Mouse (Mus musculus) 3T3-L1 (cell line): Measurements from ENCODE around the gene Gm45713.
"Not testable (repeated sequence)": the region's sequence is repeated elsewhere in the genome, so short reads cannot be mapped to it uniquely, and the experiment has no call there.

ENCODE experiments used
- DNase-seq: peaks from one replicate; pipeline ENCODE4 v3.0.0-alpha.2; 2015; ENCODE audit warnings: low read depth, low spot score

The Gm45713 gene

GRCm38 (mm10) chr7:45098541-45099240 lies 37.3 kb downstream of the Gm45713 start:
- DNase-seq, result peak; percentile 60

- no peak for DNase-seq
Observed at GRCm38 (mm10) chr7:45097479-45097878, 38.6 kb downstream of the Gm45713 start.

DNA sequence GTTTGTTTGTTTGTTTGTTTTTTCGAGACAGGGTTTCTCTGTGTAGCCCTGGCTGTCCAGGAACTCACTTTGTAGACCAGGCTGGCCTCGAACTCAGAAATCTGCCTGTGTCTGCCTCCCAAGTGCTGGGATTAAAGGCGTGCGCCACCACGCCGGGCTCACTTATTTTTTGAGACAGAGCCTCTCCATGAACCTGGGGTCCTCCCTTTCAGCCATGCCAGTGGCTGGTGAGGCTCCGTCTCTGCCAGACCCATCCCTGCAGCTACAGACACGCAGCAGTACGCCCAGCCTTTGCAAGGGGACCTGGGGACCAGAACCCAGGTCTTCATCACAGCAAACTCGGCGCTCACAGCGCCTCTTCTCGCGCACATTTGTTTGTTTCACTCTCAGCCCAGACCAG lies 40.1 kb downstream of the Gm45713 start:
- DNase-seq, result not testable (repeated sequence)

DNA sequence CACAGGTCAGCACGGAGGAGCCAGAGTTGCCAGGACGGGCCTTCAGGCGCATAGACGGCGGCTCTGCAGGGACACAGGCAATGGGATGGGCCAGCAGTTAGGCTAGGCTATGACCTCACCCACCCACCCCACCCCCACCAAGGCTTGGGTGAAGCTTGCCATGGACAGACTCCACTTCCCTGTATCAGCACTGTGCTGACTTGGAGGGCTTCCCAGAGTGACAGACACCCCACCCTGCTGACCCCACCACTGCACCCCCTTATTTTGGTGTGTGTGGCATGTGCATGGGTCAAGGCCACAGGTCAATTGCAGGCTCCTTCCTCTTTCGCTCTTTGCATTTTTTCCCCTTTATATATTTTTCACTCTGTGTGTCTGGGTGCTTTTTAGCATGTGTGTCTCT lies 40.7 kb downstream of the Gm45713 start:
- no peak for DNase-seq

GRCm38 (mm10) chr7:45094121-45094520 lies 41.9 kb downstream of the Gm45713 start:
- DNase-seq, result peak; percentile 27

GRCm38 (mm10) chr7:45093516-45093905 lies 42.5 kb downstream of the Gm45713 start:
- DNase-seq, result no peak

DNA sequence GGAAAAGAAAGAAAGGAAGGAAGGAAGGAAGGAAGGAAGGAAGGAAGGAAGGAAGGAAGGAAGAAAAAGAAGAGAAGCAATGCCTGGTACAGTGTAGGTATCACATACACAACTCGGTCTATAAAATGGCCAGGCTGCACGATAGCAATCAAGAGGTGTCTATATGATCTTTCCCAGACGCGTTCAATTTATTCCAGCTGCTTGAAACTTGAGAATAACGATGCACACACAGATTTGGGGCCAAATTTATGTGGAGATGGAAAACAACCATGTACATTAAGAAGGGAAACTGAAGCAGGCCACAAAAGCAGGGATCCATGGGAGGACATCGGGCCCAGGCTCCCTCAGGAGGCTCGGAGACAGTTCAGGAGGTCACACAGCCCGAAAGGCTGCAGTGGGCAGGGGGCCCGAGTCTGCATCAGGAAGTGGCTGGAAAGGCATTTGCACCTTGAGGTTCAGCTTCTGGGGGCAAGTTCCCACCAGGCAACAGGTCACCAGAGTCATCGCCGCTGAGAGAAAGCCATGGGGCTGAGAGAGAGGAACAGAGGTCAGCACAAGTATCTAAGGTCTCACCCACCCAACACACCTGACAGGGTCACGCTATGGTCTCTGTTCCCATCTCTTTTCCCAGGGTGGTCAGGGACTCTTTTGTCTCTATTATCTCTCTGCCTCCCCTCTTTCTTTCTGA lies 43.1 kb downstream of the Gm45713 start:
- DNase-seq, result no peak

DNA sequence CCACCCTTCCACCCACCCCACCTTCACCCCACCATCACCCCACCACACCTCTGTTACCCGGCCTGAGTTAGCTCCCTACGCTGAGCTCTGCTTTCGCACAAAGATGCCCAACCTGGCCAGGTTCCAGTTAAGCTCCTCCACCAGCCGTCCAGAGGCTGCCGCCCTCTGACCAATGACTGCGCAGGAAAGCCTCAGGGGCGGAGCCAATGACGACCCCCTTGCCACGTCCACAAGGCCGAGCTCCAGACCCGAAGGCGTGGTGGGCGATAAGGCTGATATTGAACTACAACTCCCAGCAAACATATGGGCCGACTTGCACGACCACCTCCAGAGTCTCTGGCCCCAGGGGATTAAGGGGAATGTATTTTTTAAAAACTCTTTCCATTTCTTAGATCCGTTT lies 44.0 kb downstream of the Gm45713 start, which contains the start of gene Rcn3:
TSS of gene Rcn3 (minus strand) at position 174 of the 400 bp plus-strand sequence.
- DNase-seq, result peak; percentile 96

DNA sequence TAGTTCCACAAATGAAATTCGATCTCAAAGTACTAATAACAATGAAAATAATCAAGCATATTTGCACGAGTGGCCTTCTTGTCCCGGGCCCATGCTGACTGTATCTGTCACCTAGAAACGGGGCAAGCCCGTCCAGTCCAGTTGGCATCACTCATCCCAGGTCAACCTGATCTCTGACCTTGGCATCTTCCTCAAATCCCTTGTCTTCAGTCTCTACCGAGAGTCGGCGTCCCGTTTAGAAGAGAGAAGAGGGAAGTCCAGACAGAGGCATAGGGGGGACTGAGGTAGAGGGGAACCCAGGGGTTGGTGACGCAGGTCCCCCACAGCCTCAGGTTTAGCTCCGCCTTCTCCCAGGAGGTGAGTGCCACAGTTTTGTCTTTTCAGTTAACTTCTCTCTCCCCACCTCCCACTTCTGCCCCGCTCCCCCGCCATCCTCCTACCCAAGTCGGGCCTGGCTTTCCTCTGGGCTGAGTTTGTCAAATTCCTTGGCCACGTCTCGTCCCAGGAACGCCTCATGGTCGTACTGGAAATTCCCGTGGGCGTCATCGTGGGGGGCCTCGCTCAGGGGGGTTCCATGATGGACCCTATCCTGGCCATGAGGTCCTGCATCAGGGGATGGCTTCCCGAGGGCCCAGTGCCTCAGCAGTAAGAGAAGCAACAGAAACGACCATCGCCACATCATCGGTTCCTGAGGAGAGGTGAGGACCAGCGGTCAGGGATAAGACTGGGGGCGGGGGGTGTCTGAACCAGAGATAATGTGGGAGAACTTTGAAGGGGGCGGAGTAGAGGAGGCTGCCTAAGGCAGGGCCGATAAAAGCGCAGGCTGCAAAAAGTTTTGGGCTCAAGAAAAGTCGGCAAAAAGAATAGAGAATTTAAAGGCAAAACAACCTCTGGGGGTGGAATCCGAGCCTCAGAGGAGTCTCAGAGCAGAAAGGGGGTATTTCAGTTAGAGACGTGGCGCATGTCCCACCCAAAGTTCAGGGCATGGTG lies 44.7 kb downstream of the Gm45713 start:
- peak; percentile 66 for DNase-seq

DNA sequence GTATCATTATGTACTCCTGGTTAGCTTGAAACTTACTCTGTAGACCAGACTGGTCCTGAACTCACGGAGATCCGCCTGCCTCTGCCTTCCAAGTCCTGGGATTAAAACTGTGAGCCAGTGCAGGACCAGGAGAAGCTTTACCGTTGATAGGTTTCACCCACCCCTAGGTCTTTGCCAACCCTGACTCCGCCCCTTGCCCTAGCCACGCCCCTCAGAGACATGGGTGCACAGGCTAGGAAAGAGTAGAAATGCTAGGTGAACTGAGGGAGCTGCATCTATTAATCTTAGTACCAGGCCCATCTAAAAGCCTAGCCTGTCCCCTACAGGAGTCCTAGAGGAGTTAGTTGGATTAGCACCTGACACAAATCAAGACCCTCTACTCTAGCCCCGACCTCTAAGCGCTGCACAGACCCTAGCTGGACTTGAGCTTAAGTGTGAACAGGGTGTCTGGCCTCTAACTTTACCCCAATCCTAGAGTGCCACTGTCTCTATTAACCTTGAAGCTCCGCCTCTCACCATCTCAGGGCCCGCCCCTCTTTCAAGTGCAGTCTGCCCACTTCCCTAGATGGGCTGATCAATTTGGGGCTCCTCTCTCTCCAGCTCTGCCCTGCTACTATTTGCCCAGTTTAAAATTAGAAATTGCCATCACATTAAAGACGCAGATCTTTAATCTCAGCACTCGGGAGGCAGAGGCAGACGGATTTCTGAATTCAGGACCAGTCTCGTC lies 45.6 kb downstream of the Gm45713 start:
- peak; percentile 54 for DNase-seq

DNA sequence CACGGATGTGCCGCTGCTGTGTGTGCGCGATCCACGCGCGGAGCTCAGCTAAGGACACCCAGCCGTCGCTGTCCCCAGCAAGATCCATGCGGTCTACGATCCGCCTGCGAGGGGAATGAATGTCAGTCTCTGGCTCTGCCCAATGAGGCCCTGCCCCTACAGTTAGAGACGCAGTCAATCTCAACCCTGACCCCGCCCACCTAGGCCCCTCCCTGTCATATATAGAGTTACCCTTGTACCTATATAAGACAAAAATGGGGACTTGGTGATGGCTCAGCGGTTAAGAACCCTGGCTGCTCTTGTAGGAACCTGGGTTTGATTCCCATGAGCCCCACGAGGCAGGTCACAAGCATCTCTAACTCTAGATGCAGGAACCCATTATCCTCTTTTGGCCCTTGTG lies 47.4 kb downstream of the Gm45713 start:
- DNase-seq, result no peak

DNA sequence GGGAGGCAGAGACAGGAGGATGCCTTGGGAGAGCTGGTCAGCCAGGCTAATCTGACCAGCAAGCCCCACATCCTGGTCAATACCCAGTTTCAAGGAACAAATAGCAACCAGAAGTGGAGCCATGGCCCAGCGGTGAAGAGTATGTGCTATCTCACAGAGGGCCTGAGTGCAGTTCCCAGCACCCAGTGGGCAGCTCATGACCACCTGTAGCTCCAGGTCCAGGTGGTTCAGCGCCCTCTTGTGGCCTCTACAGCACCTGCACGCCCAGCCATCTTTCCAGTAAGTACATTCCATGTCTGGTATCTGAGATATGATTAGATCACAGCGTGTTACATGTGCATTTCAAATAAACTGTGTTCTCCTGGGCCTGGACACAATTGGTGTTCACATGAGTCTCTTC lies 49.9 kb downstream of the Gm45713 start:
- peak; percentile 27 for DNase-seq

- DNase-seq, result no peak
Observed at GRCm38 (mm10) chr7:45083300-45083890, 52.6 kb downstream of the Gm45713 start.

DNA sequence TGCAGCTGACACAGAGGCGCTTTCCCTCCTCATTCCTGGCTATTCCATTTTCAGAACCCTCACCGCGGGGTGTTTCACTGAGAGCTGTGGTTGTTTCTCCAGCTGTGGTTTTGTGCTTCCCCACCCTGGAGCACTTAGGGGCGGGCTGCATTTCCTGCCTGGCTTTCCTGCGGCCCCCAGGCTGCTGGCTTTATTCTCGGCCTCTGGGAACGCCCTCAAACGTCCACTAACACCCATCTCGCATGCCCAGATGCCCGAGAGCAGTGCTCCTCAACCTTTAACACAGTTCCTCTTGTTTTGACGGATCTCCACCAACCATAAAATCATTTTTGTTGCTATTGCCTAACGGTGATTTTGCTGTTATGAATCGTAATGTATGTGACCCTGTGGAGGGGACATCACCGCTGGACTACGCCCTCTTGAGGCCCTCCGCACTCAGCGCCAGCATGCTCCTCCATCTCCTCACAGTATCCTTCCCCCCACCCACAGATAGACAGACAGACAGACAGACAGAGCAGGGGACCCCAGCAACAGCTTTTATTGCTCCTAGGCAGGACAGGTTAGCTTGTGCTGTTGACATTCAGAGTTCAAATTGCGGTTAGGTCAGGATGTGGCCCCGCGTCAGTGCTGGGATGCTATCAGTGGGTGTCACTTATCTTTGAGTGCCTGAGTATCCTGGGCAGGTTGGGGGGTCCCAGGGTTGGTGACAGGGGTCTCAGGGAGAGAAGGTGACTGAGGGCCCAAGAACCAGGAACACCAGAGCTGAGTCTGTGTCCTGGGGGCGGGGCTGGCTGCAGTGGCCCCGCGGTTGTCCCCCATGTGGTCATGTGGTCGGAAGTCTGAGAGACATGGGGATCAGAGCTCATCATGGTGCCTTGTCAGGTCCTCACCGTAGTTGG lies 53.4 kb downstream of the Gm45713 start:
- DNase-seq, result no peak

DNA sequence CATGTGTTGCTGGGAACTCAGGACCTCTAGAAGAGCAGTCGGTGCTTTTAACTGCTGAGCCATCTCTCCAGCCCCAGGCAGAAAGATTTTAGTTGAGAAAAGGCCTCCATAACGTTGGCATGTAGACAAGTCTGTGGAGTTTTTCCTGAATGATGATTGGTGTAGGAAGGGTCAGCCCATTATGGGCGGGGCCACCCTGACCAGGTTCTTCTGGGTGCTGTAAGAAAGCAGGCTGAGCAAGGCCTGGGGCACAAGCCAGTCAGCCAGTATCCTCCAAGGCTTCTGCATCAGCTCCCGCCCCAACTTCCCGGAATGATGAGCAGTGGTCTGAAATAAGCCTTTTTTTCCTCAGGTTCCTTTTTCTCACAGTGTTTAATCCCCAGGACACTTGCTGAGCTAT lies 55.0 kb downstream of the Gm45713 start:
- peak; percentile 58 for DNase-seq

DNA sequence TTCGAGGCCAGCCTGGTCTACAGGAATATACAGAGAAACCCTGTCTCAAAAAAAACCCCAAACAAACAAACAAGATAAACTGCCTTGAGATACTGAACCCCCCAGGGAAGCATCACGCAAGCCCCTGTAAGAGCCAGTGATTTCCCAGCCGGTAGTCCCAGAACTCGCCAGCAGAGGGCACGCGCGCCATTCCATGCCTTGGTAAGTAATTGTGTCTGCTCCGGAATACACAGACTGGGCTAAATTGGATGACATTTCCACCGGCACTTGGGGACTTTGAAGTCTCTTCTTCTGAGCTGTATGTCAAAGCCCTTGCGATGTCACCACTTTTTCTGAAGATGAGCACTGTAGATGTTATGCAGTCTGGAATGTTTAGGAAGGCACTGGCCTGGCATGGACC lies 56.2 kb downstream of the Gm45713 start:
- peak; percentile 88 for DNase-seq

DNA sequence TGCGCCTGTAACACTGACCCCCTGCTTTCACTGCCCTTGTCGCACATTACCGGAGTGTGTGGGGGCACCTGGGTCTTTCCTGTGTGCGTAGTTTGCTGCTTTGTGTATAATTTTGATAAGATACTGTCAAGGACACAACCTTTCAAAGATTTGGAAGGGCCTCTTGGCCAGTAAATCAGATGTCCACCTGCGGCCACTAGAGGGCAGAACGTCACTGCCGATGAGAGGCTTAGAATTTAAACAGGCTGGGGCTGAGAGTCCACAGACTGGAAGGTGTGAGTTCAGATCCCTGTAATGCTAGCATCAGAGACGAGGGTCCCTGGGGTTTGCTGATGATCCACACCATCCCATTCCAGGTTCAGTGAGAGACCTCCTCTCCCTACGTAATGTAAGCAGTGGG lies 57.5 kb downstream of the Gm45713 start:
- DNase-seq, result peak; percentile 79

- DNase-seq, result no peak
Observed at GRCm38 (mm10) chr7:45077829-45078228, 58.2 kb downstream of the Gm45713 start.

DNA sequence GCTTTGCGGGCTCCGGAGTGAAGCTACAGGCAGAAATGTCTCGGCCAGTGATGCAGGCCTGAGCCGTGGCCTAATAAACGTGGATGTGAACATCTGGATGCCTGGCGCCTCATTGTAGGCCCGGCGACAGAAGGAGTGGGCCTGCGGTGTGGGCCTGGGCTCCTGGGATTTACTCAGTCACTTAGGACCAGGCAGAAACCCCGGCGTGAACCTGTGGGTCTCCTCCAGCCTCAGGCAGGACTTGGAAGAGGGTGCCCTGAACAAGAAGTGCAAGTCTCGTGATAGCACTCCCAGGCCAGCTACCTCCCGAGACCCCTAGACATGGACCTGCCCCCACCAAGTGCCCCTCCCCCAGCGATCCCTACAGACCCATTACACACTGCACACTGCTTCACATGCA lies 58.7 kb downstream of the Gm45713 start:
- DNase-seq, result no peak

- no peak for DNase-seq
Observed at GRCm38 (mm10) chr7:45076501-45076900, 59.5 kb downstream of the Gm45713 start.
